Mouse (Mus musculus) forebrain, postnatal 0 days (tissue): ENCODE data around the gene Senp7. TPM values are rescaled to one million over a fixed set of nuclear protein-coding genes. Genes with fewer than 3 reads are reported as not detected.
A peak's percentile ranks its signal among the peaks of the same experiment; 100 is the strongest.
"Not testable (repeated sequence)": the region's sequence is repeated elsewhere in the genome, so short reads cannot be mapped to it uniquely, and the experiment has no call there.

Experiments used
- ATAC-seq: fragments of 200-750 bp; cut with Nextera tagmentation; 2 replicates; pipeline ENCODE4 v1.8.0; 2017; ENCODE audit warnings: mild to moderate bottlenecking, moderate library complexity
- DNase-seq: peaks from one replicate; pipeline ENCODE4 v3.0.0-alpha.2; 2015
- H3K27ac ChIP-seq: fragments of 300-500 bp; sonication (generic); 2 replicates; pipeline ENCODE4 v1.5.1; 2014; ENCODE audit warnings: low read depth, mild to moderate bottlenecking, antibody characterized with exemption, low read length, moderate library complexity, mixed read lengths
- H3K27me3 ChIP-seq: fragments of 300-500 bp; sonication (generic); 2 replicates; pipeline ENCODE4 v1.6.1; 2014; ENCODE audit warnings: mild to moderate bottlenecking, low read length, mixed read lengths; ENCODE audit not compliant: insufficient read depth
- H3K36me3 ChIP-seq: fragments of 300-500 bp; sonication (generic); 2 replicates; pipeline ENCODE4 v1.6.1; 2014; ENCODE audit warnings: mild to moderate bottlenecking, moderate library complexity; ENCODE audit not compliant: insufficient read depth
- H3K4me1 ChIP-seq: fragments of 300-500 bp; sonication (generic); 2 replicates; pipeline ENCODE4 v1.6.1; 2014; ENCODE audit warnings: antibody characterized with exemption; ENCODE audit not compliant: insufficient read depth
- H3K4me2 ChIP-seq: fragments of 300-500 bp; sonication (generic); 2 replicates; pipeline ENCODE4 v1.6.1; 2014; ENCODE audit warnings: low read depth, mild to moderate bottlenecking, moderate library complexity
- H3K4me3 ChIP-seq: fragments of 300-500 bp; sonication (generic); 2 replicates; pipeline ENCODE4 v1.5.1; 2014; ENCODE audit warnings: low read depth, low read length, mixed read lengths
- H3K9ac ChIP-seq: fragments of 300-500 bp; sonication (generic); 2 replicates; pipeline ENCODE4 v1.6.1; 2014; ENCODE audit warnings: mild to moderate bottlenecking
- H3K9me3 ChIP-seq: fragments of 300-500 bp; sonication (generic); 2 replicates; pipeline ENCODE4 v1.6.1; 2016; ENCODE audit warnings: low read length
- CTCF ChIP-seq: sonication (generic); IDR thresholded peaks from 2 replicates; pipeline ENCODE4 v1.5.1; 2016; ENCODE audit warnings: antibody characterized with exemption, control low read depth, low read depth
- WGBS: fragments of 180-500 bp; shearing (Covaris S2); extraction: QIAGEN DNeasy Blood & Tissue Kit; methylation state at CpG from one replicate; pipeline ENCODE4 v1.1.7; 2014; 5-methylcytosine and 5-hydroxymethylcytosine counted together
- polyA plus RNA-seq: library from polyadenylated mRNA; unstranded; fragments of >200 nt; fragmentation: Nextera tagmentation; extraction: Ambion mirVana; gene quantifications from 2 replicates; pipeline ENCODE4 v1.2.1, GENCODE M21; 2015
- total RNA-seq: library from RNA; depleted of rRNA; stranded (reverse); fragments of >200 nt; gene quantifications from 2 replicates; pipeline ENCODE4 v1.2.3, GENCODE M21; 2014

Senp7 gene
- total and polyA plus RNA-seq, 2 experiments from 2014 or later, result 32.8 to 35.0 TPM

DNA sequence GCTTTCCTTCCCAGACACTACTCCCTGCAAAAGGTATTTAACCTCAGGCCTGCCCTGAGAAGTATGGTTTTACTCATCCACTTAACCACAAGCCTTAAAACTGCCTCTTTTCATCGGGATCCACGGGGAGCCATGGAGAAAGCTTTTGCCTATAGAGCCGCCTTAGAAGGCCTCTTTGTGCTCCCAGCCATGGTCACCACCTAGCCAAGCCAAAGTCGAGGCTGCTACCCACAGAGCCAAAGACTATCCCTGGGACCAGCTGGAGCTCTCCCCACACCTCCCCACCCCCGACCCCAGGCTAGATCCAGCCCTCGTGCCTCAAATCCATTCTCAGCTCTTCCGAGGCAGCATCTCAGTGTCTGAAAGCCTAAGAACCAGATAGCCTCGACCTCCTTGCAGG is 18.0 kb downstream of the Senp7 start:
- ATAC-seq (no peak), DNase-seq (no peak)
- Histone ChIP-seq H3K9me3 (no peaks in the 10 kb centered on the region), H3K4me3 (no peak overlapping the region), H3K4me1 (no peaks in the 10 kb centered on the region), H3K4me2 (no peak overlapping the region), H3K27me3 (no peaks in the 10 kb centered on the region), H3K36me3 (no peaks in the 10 kb centered on the region), H3K27ac (no peak overlapping the region), H3K9ac (no peak overlapping the region)
- TF ChIP-seq CTCF, result no peak
- WGBS, result 16% methylated on average over 8 of the region's 8 CpGs

DNA sequence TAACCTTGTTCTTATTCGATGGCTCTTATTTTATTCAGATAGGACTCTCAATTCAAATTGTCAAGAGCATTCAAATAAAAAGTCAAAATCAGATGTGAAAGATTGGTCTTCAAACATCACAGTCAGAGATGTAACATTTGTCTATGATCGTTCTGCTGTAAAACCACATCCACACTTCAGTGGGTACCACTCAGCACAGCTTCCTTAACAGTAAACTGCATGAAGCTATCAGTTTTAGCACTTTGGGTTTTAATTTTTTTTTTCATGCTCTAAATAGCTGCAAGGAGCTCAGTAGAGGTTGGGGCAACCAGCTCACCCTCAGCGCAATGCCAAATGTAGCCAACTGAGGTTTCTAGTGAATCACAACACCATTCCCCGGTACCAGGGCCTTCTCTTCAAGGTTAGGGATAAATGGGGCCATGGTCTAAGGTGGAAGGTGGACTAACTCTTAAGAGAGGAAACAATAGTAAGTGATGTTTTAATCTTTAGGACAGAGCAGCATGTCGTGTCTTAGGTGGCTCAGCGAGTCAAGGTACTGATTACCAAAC is 20.5 kb downstream of the Senp7 start:
- Histone ChIP-seq H3K9me3 (no peaks in the 10 kb centered on the region), H3K9ac (no peak overlapping the region), H3K4me3 (no peak overlapping the region), H3K4me1 (no peaks in the 10 kb centered on the region), H3K4me2 (no peak overlapping the region), H3K27me3 (no peaks in the 10 kb centered on the region), H3K36me3 (no peaks in the 10 kb centered on the region), H3K27ac (no peak overlapping the region)
- TF ChIP-seq CTCF, result no peak
- 93% methylated on average over 6 of the region's 6 CpGs for WGBS
- ATAC-seq (no peak), DNase-seq (no peak)

DNA sequence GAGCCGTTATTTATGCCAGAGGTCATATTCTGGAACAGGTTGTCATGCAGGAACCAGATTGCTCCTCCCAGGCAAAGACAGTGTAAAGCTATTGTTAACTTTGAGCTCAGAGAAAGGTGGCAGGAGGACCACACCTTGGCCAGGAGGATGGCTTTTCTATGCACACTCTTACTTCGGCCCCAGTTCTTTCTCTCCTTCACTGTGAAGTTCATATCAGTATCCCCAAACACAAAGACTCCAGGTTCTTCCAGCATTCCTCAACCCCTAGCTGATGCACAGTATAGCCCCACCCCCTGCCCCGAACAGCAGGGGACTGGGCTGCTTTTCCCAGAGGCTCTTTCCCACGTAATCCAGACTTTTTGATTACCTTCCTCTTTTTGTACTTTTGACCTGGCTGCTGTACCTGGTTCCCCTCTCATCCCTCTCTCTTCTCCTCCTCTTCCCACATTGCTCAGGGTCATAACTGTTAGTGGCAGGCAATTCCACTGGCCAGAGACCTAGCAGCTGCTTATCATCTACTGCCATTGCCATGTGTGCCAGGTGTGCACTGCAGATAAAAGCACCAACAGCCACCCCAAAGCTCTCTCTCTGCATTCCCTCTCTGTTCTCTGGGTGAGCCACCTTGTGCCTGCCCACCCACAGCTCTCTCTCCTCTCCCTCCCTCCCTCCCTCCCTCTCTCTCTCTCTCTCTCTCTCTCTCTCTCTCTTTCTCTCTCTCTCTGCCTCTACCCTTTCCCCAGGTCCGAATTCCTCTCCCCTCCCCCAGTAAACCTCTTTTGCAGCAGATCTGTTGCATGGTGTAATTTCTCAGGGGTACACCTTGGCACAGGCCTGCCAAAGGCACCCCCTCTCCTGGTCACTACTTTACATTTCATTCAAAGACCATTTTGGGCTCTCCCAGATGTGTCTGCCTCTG is 23.4 kb downstream of the Senp7 start:
- Histone ChIP-seq H3K9me3 (no peaks in the 10 kb centered on the region), H3K4me3 (no peak overlapping the region), H3K4me1 (no peaks in the 10 kb centered on the region), H3K27me3 (no peaks in the 10 kb centered on the region), H3K4me2 (no peak overlapping the region), H3K27ac (no peak overlapping the region), H3K36me3 (no peaks in the 10 kb centered on the region), H3K9ac (no peak overlapping the region)
- DNase-seq (no peak), ATAC-seq (no peak)
- no peak for TF ChIP-seq CTCF
- 43% methylated on average over 5 of the region's 5 CpGs for WGBS

DNA sequence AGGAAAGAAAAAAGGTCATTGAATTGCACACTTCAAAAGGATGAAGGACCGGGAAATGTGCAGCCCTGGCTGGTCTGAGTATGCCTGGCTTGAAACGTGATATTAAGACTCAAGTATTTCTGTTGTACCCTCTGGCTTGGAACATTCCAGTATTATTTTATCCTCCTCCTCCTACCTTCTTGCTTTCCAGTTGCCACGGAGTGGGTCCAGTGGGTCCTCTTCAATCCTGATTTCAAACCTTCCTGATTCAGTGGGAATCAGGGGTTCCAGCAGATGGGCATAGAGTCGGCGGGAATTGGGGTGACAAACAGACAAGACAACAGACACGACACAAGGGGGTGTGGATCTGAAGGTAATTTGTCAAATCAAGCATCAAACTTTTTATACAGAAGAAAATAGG is 24.4 kb downstream of the Senp7 start:
- Histone ChIP-seq H3K9ac (no peak overlapping the region), H3K4me2 (no peak overlapping the region), H3K27me3 (no peaks in the 10 kb centered on the region), H3K36me3 (no peaks in the 10 kb centered on the region), H3K4me1 (no peaks in the 10 kb centered on the region), H3K9me3 (no peaks in the 10 kb centered on the region), H3K27ac (no peak overlapping the region), H3K4me3 (no peak overlapping the region)
- no peak for TF ChIP-seq CTCF
- WGBS, result 80% methylated on average over 6 of the region's 6 CpGs
- DNase-seq, result no peak
- no peak for ATAC-seq

DNA sequence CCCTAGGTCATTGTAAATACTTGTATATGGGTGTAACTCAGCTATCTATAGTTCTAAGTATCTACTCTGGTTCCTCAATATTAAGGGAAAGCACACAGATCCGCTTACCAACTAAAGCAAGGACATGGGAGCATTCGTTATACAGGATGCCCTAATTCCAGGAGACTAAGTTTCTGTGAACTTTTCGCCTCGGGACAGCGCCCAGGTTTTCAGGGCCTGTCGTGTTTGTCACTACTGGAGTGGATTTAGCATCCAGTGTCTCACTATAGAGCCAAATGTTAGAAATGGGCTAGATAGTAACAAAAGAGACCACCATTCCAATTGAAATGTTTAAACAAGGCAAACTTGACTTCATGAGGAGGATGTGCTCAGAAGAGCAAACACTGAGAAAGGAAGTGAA is 25.0 kb downstream of the Senp7 start:
- not testable (repeated sequence) for H3K4me1 ChIP-seq, H3K36me3 ChIP-seq, H3K27me3 ChIP-seq, DNase-seq, H3K27ac ChIP-seq, ATAC-seq, H3K4me2 ChIP-seq, H3K9me3 ChIP-seq, H3K4me3 ChIP-seq, H3K9ac ChIP-seq
- 91% methylated on average over 6 of the region's 6 CpGs for WGBS

DNA sequence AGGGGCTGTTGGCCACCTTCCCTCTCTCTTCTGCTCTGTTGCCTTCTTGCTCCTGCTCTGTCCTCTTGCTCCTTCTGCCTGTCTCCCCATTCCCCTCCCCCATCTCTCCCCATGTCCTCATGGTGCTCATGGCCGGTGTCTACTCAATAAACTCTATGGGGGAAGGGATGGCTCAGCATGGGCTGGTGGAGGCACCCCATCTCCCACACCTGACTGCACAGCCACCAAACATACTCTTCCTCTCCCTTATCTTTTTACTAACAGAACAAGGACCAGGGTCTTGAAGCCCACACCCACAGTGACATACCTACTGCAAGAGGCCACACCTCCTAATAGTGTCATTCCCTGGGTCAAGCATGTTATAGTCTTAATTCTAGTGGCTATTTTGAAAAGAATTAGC is 26.0 kb downstream of the Senp7 start:
- Histone ChIP-seq H3K27me3 (no peaks in the 10 kb centered on the region), H3K4me1 (no peaks in the 10 kb centered on the region), H3K9ac (no peak overlapping the region), H3K4me3 (no peak overlapping the region), H3K4me2 (no peak overlapping the region), H3K36me3 (no peaks in the 10 kb centered on the region), H3K27ac (no peak overlapping the region), H3K9me3 (no peaks in the 10 kb centered on the region)
- ATAC-seq, result no peak
- TF ChIP-seq CTCF, result no peak
- DNase-seq, result no peak
- 96% methylated on average over 1 of the region's 1 CpGs for WGBS

DNA sequence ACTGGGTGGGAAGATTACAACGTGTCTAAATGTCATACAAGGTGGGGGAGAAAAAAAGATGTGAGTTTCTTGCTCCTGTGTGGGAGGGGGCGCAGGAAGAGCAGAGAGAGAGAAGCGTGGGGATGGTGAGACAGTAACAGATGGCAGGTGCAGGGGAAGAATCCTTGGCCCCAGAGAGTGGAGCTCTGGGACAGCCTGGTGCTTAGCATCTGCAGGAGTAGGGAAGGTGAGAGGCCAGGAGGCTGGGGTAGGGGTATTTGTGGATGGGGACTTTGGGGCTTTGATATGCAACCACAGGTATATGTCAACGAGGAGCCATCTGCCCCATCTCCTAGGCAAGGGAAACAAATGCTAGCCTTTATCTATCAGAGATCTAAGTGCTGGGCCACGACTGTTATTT is 26.4 kb downstream of the Senp7 start:
- Histone ChIP-seq H3K9ac (no peak overlapping the region), H3K27ac (peak overlapping the region; percentile 96), H3K27me3 (no peaks in the 10 kb centered on the region), H3K4me3 (no peak overlapping the region), H3K9me3 (no peaks in the 10 kb centered on the region), H3K4me1 (no peaks in the 10 kb centered on the region), H3K36me3 (no peaks in the 10 kb centered on the region), H3K4me2 (no peak overlapping the region)
- WGBS, result 82% methylated on average over 5 of the region's 5 CpGs
- no peak for DNase-seq
- no peak for TF ChIP-seq CTCF
- ATAC-seq, result no peak
